Mouse (Mus musculus) hindbrain, embryonic 14.5 days (tissue): Measurements from ENCODE around the gene Actr5. TPM values are rescaled to one million over a fixed set of nuclear protein-coding genes. Genes with fewer than 3 reads are reported as not detected.
A peak's percentile ranks its signal among the peaks of the same experiment; 100 is the strongest.

Experiments
- ATAC-seq: fragments of 200-750 bp; cut with Nextera tagmentation; 2 replicates; pipeline ENCODE4 v1.8.0; 2017; ENCODE audit warnings: moderate number of reproducible peaks, mild to moderate bottlenecking, moderate TSS enrichment, moderate library complexity; ENCODE audit not compliant: low FRiP score
- DNase-seq: peaks from one replicate; pipeline ENCODE4 v3.0.0-alpha.2; 2015; ENCODE audit warnings: low spot score
- H3K27ac ChIP-seq: fragments of 300-500 bp; sonication (generic); 2 replicates; pipeline ENCODE4 v1.5.1; 2014; ENCODE audit warnings: mild to moderate bottlenecking, moderate library complexity
- H3K27me3 ChIP-seq: fragments of 300-500 bp; sonication (generic); 2 replicates; pipeline ENCODE4 v1.6.1; 2014; ENCODE audit warnings: mild to moderate bottlenecking, low read length, mixed read lengths; ENCODE audit not compliant: control insufficient read depth, insufficient read depth
- H3K36me3 ChIP-seq: fragments of 300-500 bp; sonication (generic); replicated peaks from 2 replicates; pipeline ENCODE4 v1.6.1; 2014; ENCODE audit not compliant: control insufficient read depth, insufficient read depth
- H3K4me1 ChIP-seq: fragments of 300-500 bp; sonication (generic); replicated peaks from 2 replicates; pipeline ENCODE4 v1.6.1; 2014; ENCODE audit warnings: antibody characterized with exemption, low read length, mixed read lengths; ENCODE audit not compliant: control insufficient read depth, insufficient read depth
- H3K4me2 ChIP-seq: fragments of 300-500 bp; sonication (generic); replicated peaks from 2 replicates; pipeline ENCODE4 v1.6.1; 2014; ENCODE audit warnings: mild to moderate bottlenecking, moderate library complexity
- H3K4me3 ChIP-seq: fragments of 300-500 bp; sonication (generic); replicated peaks from 2 replicates; pipeline ENCODE4 v1.5.1; 2014; ENCODE audit warnings: mild to moderate bottlenecking, low read length
- H3K9ac ChIP-seq: fragments of 300-500 bp; sonication (generic); 2 replicates; pipeline ENCODE4 v1.6.1; 2014
- H3K9me3 ChIP-seq: fragments of 300-500 bp; sonication (generic); 2 replicates; pipeline ENCODE4 v1.6.1; 2016; ENCODE audit warnings: low read length; ENCODE audit not compliant: control insufficient read depth
- WGBS: fragments of 180-500 bp; shearing (Covaris S2); extraction: QIAGEN DNeasy Blood & Tissue Kit; methylation state at CpG from one replicate; pipeline ENCODE4 v1.1.7; 2014; 5-methylcytosine and 5-hydroxymethylcytosine counted together
- microRNA counts: library from miRNA; unstranded; fragments of <30 nt; microRNA quantifications from one replicate; lab custom pipeline; 2016
- microRNA-seq: library from miRNA; unstranded; fragments of <30 nt; microRNA quantifications from one replicate; pipeline ENCODE4, GENCODE M21; 2016
- polyA plus RNA-seq: library from polyadenylated mRNA; unstranded; fragments of >200 nt; fragmentation: Nextera tagmentation; extraction: Ambion mirVana; gene quantifications from 2 replicates; pipeline ENCODE4 v1.2.1, GENCODE M21; 2014

Actr5 gene
- polyA plus RNA-seq, 1 experiment from 2014 or later, result 14.6 TPM

GRCm38 (mm10) chr2:158687804-158688241 lies 63.1 kb downstream of the Actr5 start:
- no peak overlapping the region for H3K27ac ChIP-seq
- no peak for ATAC-seq
- WGBS, result 52% methylated on average over 25 of the region's 25 CpGs

More at GRCm38 (mm10) chr2:158687804-158688241, 63.1 kb downstream of the Actr5 start:
- Histone ChIP-seq H3K27me3 (no peaks in the 10 kb centered on the region), H3K4me3 (no peak overlapping the region), H3K4me1 (no peaks in the 10 kb centered on the region), H3K9me3 (no peaks in the 10 kb centered on the region), H3K4me2 (no peak overlapping the region), H3K36me3 (no peaks in the 10 kb centered on the region), H3K9ac (no peak overlapping the region)
- DNase-seq, result no peak

MicroRNA genes within 50 kb of the gene (microRNA counts, 519-probe panel; counts per million panel counts)
- not detected for microRNA mmu-miR-3474 (lab: Ali Mortazavi, UCI)

Small RNA genes lying within 50 kb of the gene (microRNA-seq; reads per million reads assigned to microRNA genes)
- 2.6 reads per million, percentile 9 among the genes with 10 or more reads in this experiment for gene Mir3474

Other genes starting within 250 kb of the Actr5 start
- 412 and 543 TPM in 2 replicates for gene Snhg11, start 249.2 kb upstream of the Actr5 start, polyA plus RNA-seq
- gene Ralgapb, start 215.0 kb upstream of the Actr5 start, polyA plus RNA-seq, result 29.7 and 34.7 TPM in 2 replicates
- not detected in 2 replicates for gene Adig, start 122.3 kb upstream of the Actr5 start, polyA plus RNA-seq
- gene Arhgap40, start 112.1 kb upstream of the Actr5 start, polyA plus RNA-seq, result 1.5 TPM in 2 replicates
- gene Slc32a1, start 14.1 kb upstream of the Actr5 start, polyA plus RNA-seq, result 8.7 and 11.5 TPM in 2 replicates
- gene Ppp1r16b, start 40.5 kb downstream of the Actr5 start, polyA plus RNA-seq, result 20.0 and 20.8 TPM in 2 replicates
- 7.5 and 7.6 TPM in 2 replicates for gene Fam83d, start 143.2 kb downstream of the Actr5 start, polyA plus RNA-seq
- gene Dhx35, start 169.9 kb downstream of the Actr5 start, polyA plus RNA-seq, result 13.2 and 13.5 TPM in 2 replicates